Mouse (Mus musculus) limb, embryonic 12.5 days (tissue): Measurements from ENCODE around the gene Col7a1. TPM values are rescaled to one million over a fixed set of nuclear protein-coding genes. Genes with fewer than 3 reads are reported as not detected.

Experiments
- ATAC-seq: fragments of 200-750 bp; cut with Nextera tagmentation; 2 replicates; pipeline ENCODE4 v1.8.0; 2017; ENCODE audit warnings: low read depth, moderate TSS enrichment; ENCODE audit not compliant: insufficient number of reproducible peaks, insufficient read depth, low FRiP score, low TSS enrichment
- H3K27ac ChIP-seq: fragments of 300-500 bp; sonication (generic); 2 replicates; pipeline ENCODE4 v1.5.1; 2016; ENCODE audit warnings: mild to moderate bottlenecking, moderate library complexity
- H3K27me3 ChIP-seq: fragments of 300-500 bp; sonication (generic); 2 replicates; pipeline ENCODE4 v1.6.1; 2016; ENCODE audit warnings: mild to moderate bottlenecking, moderate library complexity
- H3K36me3 ChIP-seq: fragments of 300-500 bp; sonication (generic); 2 replicates; pipeline ENCODE4 v1.6.1; 2016; ENCODE audit warnings: mild to moderate bottlenecking, moderate library complexity
- H3K4me1 ChIP-seq: fragments of 300-500 bp; sonication (generic); replicated peaks from 2 replicates; pipeline ENCODE4 v1.6.1; 2016
- H3K4me2 ChIP-seq: fragments of 300-500 bp; sonication (generic); 2 replicates; pipeline ENCODE4 v1.6.1; 2016; ENCODE audit warnings: mild to moderate bottlenecking, moderate library complexity
- H3K4me3 ChIP-seq: fragments of 300-500 bp; sonication (generic); replicated peaks from 2 replicates; pipeline ENCODE4 v1.5.1; 2016; ENCODE audit warnings: mild to moderate bottlenecking
- H3K9ac ChIP-seq: fragments of 300-500 bp; sonication (generic); replicated peaks from 2 replicates; pipeline ENCODE4 v1.6.1; 2016; ENCODE audit warnings: mild to moderate bottlenecking, moderate library complexity
- H3K9me3 ChIP-seq: fragments of 300-500 bp; sonication (generic); 2 replicates; pipeline ENCODE4 v1.6.1; 2016; ENCODE audit warnings: mild to moderate bottlenecking, moderate library complexity
- WGBS: fragments of 180-500 bp; shearing (Covaris S2); methylation state at CpG from one replicate; pipeline ENCODE4 v1.1.7; 2016; 5-methylcytosine and 5-hydroxymethylcytosine counted together
- microRNA counts: library from miRNA; unstranded; fragments of <30 nt; microRNA quantifications from one replicate; lab custom pipeline; 2017
- microRNA-seq: library from miRNA; unstranded; fragments of <30 nt; microRNA quantifications from one replicate; pipeline ENCODE4, GENCODE M21; 2017
- polyA plus RNA-seq: library from polyadenylated mRNA; unstranded; fragments of >200 nt; fragmentation: Nextera tagmentation; extraction: Ambion mirVana; gene quantifications from 2 replicates; pipeline ENCODE4 v1.2.1, GENCODE M21; 2016

Gene Col7a1
- polyA plus RNA-seq, 1 experiment from 2014 or later: 8.0 TPM

GRCm38 (mm10) chr9:109022866-109023685, 69.7 kb downstream of the Col7a1 start:
- no peak overlapping the region for H3K4me2 ChIP-seq
- H3K9me3 ChIP-seq: no peaks in the 10 kb centered on the region
- no peak overlapping the region for H3K9ac ChIP-seq
- WGBS: 90% methylated on average over 17 of the region's 17 CpGs
- H3K27me3 ChIP-seq: no peaks in the 10 kb centered on the region
- peaks cover 26% of the 10 kb centered on the region for H3K36me3 ChIP-seq
- ATAC-seq: no peak
- H3K4me3 ChIP-seq: no peak overlapping the region
- H3K27ac ChIP-seq: no peak overlapping the region
- H3K4me1 ChIP-seq: no peaks in the 10 kb centered on the region

GRCm38 (mm10) chr9:109027521-109027920, 74.1 kb downstream of the Col7a1 start:
- Histone ChIP-seq H3K36me3 (peaks cover 34% of the 10 kb centered on the region), H3K9ac (no peak overlapping the region), H3K4me3 (no peak overlapping the region), H3K27me3 (no peaks in the 10 kb centered on the region), H3K4me2 (no peak overlapping the region), H3K4me1 (no peaks in the 10 kb centered on the region), H3K27ac (no peak overlapping the region), H3K9me3 (no peaks in the 10 kb centered on the region)
- ATAC-seq: no peak
- 89% methylated on average over 8 of the region's 8 CpGs for WGBS

DNA sequence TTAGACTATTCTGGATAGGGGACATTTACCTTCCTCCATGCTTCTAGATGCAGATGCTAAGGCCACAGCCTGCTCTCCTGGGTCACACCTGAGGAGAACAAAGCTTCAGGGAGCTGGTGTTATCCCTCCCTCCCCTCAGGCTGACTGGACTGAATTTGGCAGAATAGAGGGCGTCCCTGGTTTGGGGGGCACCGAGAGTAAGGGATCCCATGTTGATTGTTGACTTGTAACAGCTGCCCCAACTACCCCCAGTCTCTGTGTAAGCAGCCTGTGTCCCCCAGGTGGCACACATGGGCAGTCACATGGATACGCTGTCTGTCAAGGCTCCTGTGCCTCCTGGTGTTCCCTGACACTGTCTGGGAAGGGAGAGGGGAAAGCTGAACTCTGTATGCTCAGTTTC, 75.0 kb downstream of the Col7a1 start:
- Histone ChIP-seq H3K27ac (no peak overlapping the region), H3K4me2 (no peak overlapping the region), H3K9ac (no peak overlapping the region), H3K9me3 (no peaks in the 10 kb centered on the region; the same call in 1 of the 2 replicates), H3K4me3 (no peak overlapping the region), H3K4me1 (no peaks in the 10 kb centered on the region), H3K27me3 (no peaks in the 10 kb centered on the region), H3K36me3 (peaks cover 28% of the 10 kb centered on the region)
- 87% methylated on average over 3 of the region's 3 CpGs for WGBS
- ATAC-seq: no peak

DNA sequence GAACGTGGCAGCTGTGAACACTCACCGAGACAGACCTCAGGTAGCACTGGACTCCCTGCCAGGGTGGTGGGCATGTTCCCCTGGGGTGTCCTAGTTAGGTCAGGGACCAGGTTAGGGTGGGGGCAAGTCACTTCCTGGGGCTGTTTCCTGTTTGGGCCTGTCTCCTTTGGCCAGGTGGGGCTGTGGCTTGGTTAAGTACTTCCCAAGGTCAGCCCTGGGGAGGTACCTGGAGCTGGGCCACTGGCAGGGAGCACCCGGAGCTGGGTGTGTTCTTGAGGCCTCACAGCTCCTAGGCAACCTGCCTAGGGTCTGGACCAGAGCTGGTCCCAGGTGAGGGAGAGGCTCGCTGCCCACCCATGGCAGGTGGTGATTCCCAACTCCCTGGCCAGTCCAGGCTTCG, 75.5 kb downstream of the Col7a1 start:
- Histone ChIP-seq H3K9ac (no peak overlapping the region), H3K4me2 (no peak overlapping the region), H3K27me3 (no peaks in the 10 kb centered on the region), H3K4me3 (no peak overlapping the region), H3K9me3 (no peaks in the 10 kb centered on the region; the same call in 1 of the 2 replicates), H3K27ac (no peak overlapping the region), H3K4me1 (no peaks in the 10 kb centered on the region), H3K36me3 (peaks cover 27% of the 10 kb centered on the region; the same call in 1 of the 2 replicates)
- 80% methylated on average over 5 of the region's 5 CpGs for WGBS
- no peak for ATAC-seq

DNA sequence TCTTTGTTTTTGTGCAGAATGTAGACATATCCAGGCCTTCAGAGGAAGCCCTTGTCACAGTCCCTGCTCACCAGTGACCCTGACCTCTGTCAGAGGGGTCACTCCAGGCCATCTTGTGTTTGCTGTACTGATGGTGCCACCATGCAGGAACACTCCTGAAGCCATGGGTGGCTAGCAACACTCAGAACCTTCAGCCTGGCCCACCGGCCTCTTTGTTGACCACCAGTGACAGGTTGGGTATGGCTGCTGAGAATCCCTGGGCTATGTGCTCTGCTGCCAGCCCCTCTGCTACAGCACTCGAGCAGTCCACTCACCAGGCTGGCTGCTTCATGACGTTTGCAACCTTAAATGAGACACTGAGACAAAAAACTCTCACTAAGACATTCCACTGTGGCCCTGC, 76.9 kb downstream of the Col7a1 start:
- Histone ChIP-seq H3K36me3 (peaks cover 22% of the 10 kb centered on the region; the same call in 1 of the 2 replicates), H3K4me2 (no peak overlapping the region), H3K27ac (no peak overlapping the region), H3K27me3 (no peaks in the 10 kb centered on the region), H3K9ac (no peak overlapping the region), H3K4me1 (no peaks in the 10 kb centered on the region), H3K9me3 (no peaks in the 10 kb centered on the region; the same call in 1 of the 2 replicates), H3K4me3 (no peak overlapping the region)
- WGBS: 64% methylated on average over 3 of the region's 3 CpGs
- ATAC-seq: no peak

DNA sequence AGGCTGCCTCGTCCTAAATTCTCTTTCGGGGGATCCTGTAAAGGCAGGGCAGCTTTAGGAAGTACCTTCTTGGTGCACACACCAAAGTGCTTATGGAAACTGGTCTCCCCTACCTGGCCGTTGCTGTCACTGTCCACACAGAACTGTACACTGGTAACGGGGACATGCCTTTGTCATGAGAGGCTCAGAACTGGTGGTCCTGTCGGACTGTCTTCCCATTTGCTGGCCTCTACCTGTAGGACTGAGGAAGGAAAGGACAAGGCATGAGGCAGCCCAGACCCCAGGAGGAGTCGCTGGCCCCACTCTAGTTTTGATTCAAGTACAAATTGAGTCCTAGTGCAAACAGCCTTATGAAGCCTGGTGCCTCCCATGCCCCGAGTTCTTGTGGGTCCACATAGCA, 77.6 kb downstream of the Col7a1 start:
- ATAC-seq: no peak
- no peak overlapping the region for H3K4me2 ChIP-seq
- peaks cover 15% of the 10 kb centered on the region; the same call in 1 of the 2 replicates for H3K36me3 ChIP-seq
- H3K27ac ChIP-seq: no peak overlapping the region
- H3K4me3 ChIP-seq: no peak overlapping the region
- no peaks in the 10 kb centered on the region; the same call in 1 of the 2 replicates for H3K9me3 ChIP-seq
- no peaks in the 10 kb centered on the region for H3K4me1 ChIP-seq
- no peaks in the 10 kb centered on the region for H3K27me3 ChIP-seq
- H3K9ac ChIP-seq: no peak overlapping the region
- WGBS: 88% methylated on average over 7 of the region's 7 CpGs

DNA sequence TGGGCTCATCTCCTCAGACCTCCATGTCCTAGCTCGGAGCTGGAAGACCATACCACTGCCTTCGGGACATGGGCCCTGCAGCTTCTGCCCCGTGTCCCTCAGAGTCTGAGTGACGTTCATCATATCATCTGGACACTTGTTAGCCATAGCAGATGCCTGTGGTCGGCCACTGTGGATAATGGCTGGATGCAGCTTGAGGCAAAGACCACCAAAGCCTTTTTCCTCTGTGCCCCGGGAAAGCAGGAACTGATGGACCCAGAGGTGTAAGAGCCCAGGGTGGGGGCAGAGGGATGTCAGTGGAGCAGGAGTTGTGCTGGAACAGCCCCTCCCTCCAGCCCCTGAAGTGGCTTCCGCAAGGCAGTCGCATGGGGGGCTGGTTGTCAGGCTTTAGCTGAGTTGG, 78.3 kb downstream of the Col7a1 start:
- 82% methylated on average over 8 of the region's 8 CpGs for WGBS

DNA sequence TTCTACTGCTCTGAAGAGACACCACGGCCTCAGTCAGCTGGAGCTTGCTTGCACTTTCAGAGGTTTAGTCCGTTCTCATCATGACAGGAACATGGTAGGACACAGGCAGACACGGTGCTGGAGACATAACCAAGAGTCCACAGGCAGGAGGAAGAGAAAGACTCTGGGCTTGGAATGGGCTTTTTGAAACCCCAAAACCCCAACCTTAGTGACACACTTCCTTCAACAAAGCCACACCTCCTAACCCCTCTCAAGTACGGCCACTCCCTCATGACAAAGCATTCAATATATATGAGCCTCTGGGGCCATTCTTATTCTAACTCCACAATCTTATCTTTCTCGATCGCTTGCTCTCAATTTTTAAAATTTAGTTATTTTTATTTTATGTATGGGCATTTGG, 79.0 kb downstream of the Col7a1 start:
- H3K27me3 ChIP-seq: no peaks in the 10 kb centered on the region
- H3K9ac ChIP-seq: no peak overlapping the region
- no peak overlapping the region for H3K27ac ChIP-seq
- H3K9me3 ChIP-seq: no peaks in the 10 kb centered on the region; the same call in 1 of the 2 replicates
- 92% methylated on average over 6 of the region's 6 CpGs for WGBS
- H3K4me3 ChIP-seq: no peak overlapping the region
- ATAC-seq: no peak
- H3K36me3 ChIP-seq: peaks cover 8% of the 10 kb centered on the region; the same call in 1 of the 2 replicates
- no peaks in the 10 kb centered on the region for H3K4me1 ChIP-seq
- H3K4me2 ChIP-seq: no peak overlapping the region

More for the DNA sequence above, 78.3 kb downstream of the Col7a1 start:
- Histone ChIP-seq H3K27me3 (no peaks in the 10 kb centered on the region), H3K4me2 (no peak overlapping the region), H3K4me3 (no peak overlapping the region), H3K4me1 (no peaks in the 10 kb centered on the region), H3K9ac (no peak overlapping the region), H3K36me3 (peaks cover 10% of the 10 kb centered on the region; the same call in 1 of the 2 replicates), H3K9me3 (no peaks in the 10 kb centered on the region; the same call in 1 of the 2 replicates), H3K27ac (no peak overlapping the region)
- ATAC-seq: no peak

MicroRNAs encoded within 50 kb of the gene (microRNA counts, 519-probe panel; counts per million panel counts)
- microRNA mmu-miR-711 (lab: Ali Mortazavi, UCI): not detected

Small RNA genes lying within 50 kb of the gene (microRNA-seq; reads per million reads assigned to microRNA genes)
- gene Mir711: not detected

Other genes starting within 250 kb of the Col7a1 start
- 144 and 146 TPM in 2 replicates for gene Ip6k2, start 169.8 kb upstream of the Col7a1 start, polyA plus RNA-seq
- gene Nckipsd, start 145.2 kb upstream of the Col7a1 start, polyA plus RNA-seq: 19.3 and 21.6 TPM in 2 replicates
- gene Celsr3, start 127.3 kb upstream of the Col7a1 start, polyA plus RNA-seq: 0.14 and 0.30 TPM in 2 replicates
- gene Slc26a6, start 100.3 kb upstream of the Col7a1 start, polyA plus RNA-seq: 16.3 and 20.1 TPM in 2 replicates
- not detected in 2 replicates for gene Tmem89, start 39.0 kb upstream of the Col7a1 start, polyA plus RNA-seq
- 439 and 444 TPM in 2 replicates for gene Uqcrc1, start 17.0 kb upstream of the Col7a1 start, polyA plus RNA-seq
- 0.37 TPM in 1 of 2 replicates, not detected in the other for gene Ucn2, start 32.4 kb downstream of the Col7a1 start, polyA plus RNA-seq
- 13.4 and 16.3 TPM in 2 replicates for gene Pfkfb4, start 38.2 kb downstream of the Col7a1 start, polyA plus RNA-seq
- 49.1 and 55.2 TPM in 2 replicates for gene Shisa5, start 85.0 kb downstream of the Col7a1 start, polyA plus RNA-seq
- 7.1 and 7.5 TPM in 2 replicates for gene Trex1, start 106.1 kb downstream of the Col7a1 start, polyA plus RNA-seq
- 31.6 and 33.4 TPM in 2 replicates for gene Atrip, start 120.5 kb downstream of the Col7a1 start, polyA plus RNA-seq
- 12.8 and 13.9 TPM in 2 replicates for gene Ccdc51, start 128.9 kb downstream of the Col7a1 start, polyA plus RNA-seq
- gene Tma7, start 129.0 kb downstream of the Col7a1 start, polyA plus RNA-seq: 840 and 867 TPM in 2 replicates
- gene Plxnb1, start 141.8 kb downstream of the Col7a1 start, polyA plus RNA-seq: 22.2 and 25.7 TPM in 2 replicates
- not detected in 2 replicates for gene Fbxw21, start 208.5 kb downstream of the Col7a1 start, polyA plus RNA-seq
- gene Fbxw13, start 242.4 kb downstream of the Col7a1 start, polyA plus RNA-seq: not detected in 2 replicates